Mouse (Mus musculus) liver, embryonic 14.5 days (tissue): Measurements from ENCODE around the gene Cbfb. TPM values are rescaled to one million over a fixed set of nuclear protein-coding genes. Genes with fewer than 3 reads are reported as not detected.
"Not testable (repeated sequence)": the region's sequence is repeated elsewhere in the genome, so short reads cannot be mapped to it uniquely, and the experiment has no call there.

ENCODE experiments used
- ATAC-seq: fragments of 200-750 bp; cut with Nextera tagmentation; 2 replicates; pipeline ENCODE4 v1.8.0; 2017; ENCODE audit warnings: moderate number of reproducible peaks, mild to moderate bottlenecking, moderate library complexity; ENCODE audit not compliant: insufficient read depth
- DNase-seq, 3 experiments: peaks; one replicate each; pipeline ENCODE4 v3.0.0-alpha.2; 2012 to 2013; ENCODE audit warnings: low read depth in 3 of 3, low spot score in 3 of 3
- H3K27ac ChIP-seq: fragments of 300-500 bp; sonication (generic); 2 replicates; pipeline ENCODE4 v1.5.1; 2014; ENCODE audit warnings: moderate library complexity, mild to moderate bottlenecking, control low read depth, inconsistent platforms
- H3K27me3 ChIP-seq: fragments of 300-500 bp; sonication (generic); 2 replicates; pipeline ENCODE4 v1.6.1; 2014; ENCODE audit warnings: mild to moderate bottlenecking, low read length, moderate library complexity; ENCODE audit not compliant: control insufficient read depth, insufficient read depth
- H3K36me3 ChIP-seq: fragments of 300-500 bp; sonication (generic); replicated peaks from 2 replicates; pipeline ENCODE4 v1.6.1; 2014; ENCODE audit warnings: low read depth; ENCODE audit not compliant: control insufficient read depth, insufficient read depth
- H3K4me1 ChIP-seq, 2 experiments: fragments of 200-500 bp in 1 of 2; fragments of 300-500 bp in 1 of 2; sonication (generic) in 1 of 2; replicated peaks; 2 replicates each; pipeline ENCODE4 v1.6.1; 2012 to 2014; ENCODE audit warnings: antibody characterized with exemption in 1 of 2, inconsistent platforms in 1 of 2, low read length in 1 of 2; ENCODE audit not compliant: control insufficient read depth in 2 of 2, insufficient read depth in 2 of 2
- H3K4me2 ChIP-seq: fragments of 300-500 bp; sonication (generic); 2 replicates; pipeline ENCODE4 v1.6.1; 2014; ENCODE audit warnings: low read depth, mild to moderate bottlenecking, control low read depth, moderate library complexity
- H3K4me3 ChIP-seq, 2 experiments: fragments of 200-500 bp in 1 of 2; fragments of 300-500 bp in 1 of 2; sonication (generic) in 1 of 2; 2 replicates each; pipeline ENCODE4 v1.5.1; 2012 to 2014; ENCODE audit warnings: low read depth in 2 of 2, low read length in 2 of 2, mild to moderate bottlenecking in 2 of 2, control low read depth in 1 of 2, inconsistent platforms in 1 of 2, moderate library complexity in 1 of 2; ENCODE audit not compliant: insufficient read depth in 1 of 2
- H3K9ac ChIP-seq: fragments of 300-500 bp; sonication (generic); replicated peaks from 2 replicates; pipeline ENCODE4 v1.6.1; 2014; ENCODE audit warnings: mild to moderate bottlenecking, control low read depth, moderate library complexity
- H3K9me3 ChIP-seq: fragments of 300-500 bp; sonication (generic); 2 replicates; pipeline ENCODE4 v1.6.1; 2016; ENCODE audit warnings: low read length, mixed read lengths; ENCODE audit not compliant: control insufficient read depth
- CTCF ChIP-seq: IDR thresholded peaks from 2 replicates; pipeline ENCODE4 v1.5.1; 2016; ENCODE audit warnings: antibody characterized with exemption, low read depth, control low read depth
- EP300 ChIP-seq: IDR thresholded peaks from 2 replicates; pipeline ENCODE4 v1.6.1; 2016; ENCODE audit warnings: antibody characterized with exemption, low read depth
- WGBS: fragments of 180-500 bp; shearing (Covaris S2); extraction: QIAGEN DNeasy Blood & Tissue Kit; methylation state at CpG from one replicate; pipeline ENCODE4 v1.1.7; 2014; ENCODE audit not compliant: insufficient replicate concordance; 5-methylcytosine and 5-hydroxymethylcytosine counted together
- polyA plus RNA-seq, 2 experiments: library from polyadenylated mRNA; depleted of rRNA in 1 of 2; stranded (reverse) in 1 of 2; unstranded in 1 of 2; fragments of >200 nt; fragmentation: Nextera tagmentation in 1 of 2; extraction: Ambion mirVana in 1 of 2; gene quantifications; 2 replicates each; pipeline versions ENCODE4 v1.2.1 to v1.2.3; 2012 to 2014

Gene Cbfb
- polyA plus RNA-seq, 2 experiments = 5.8 to 7.5 TPM

GRCm38 (mm10) chr8:105169582-105169981 lies 892 bp upstream of the Cbfb start:
- no peak overlapping the region for H3K9ac ChIP-seq
- no peak overlapping the region for H3K27ac ChIP-seq
- TF ChIP-seq CTCF (no peak), EP300 (no peak)
- no peaks in the 10 kb centered on the region for H3K4me1 ChIP-seq
- peaks cover 29% of the 10 kb centered on the region for H3K27me3 ChIP-seq
- 38% methylated on average over 3 of the region's 3 CpGs for WGBS
- H3K36me3 ChIP-seq = no peaks in the 10 kb centered on the region
- H3K4me2 ChIP-seq = no peak overlapping the region; the same call in 1 of the 2 replicates
- H3K4me3 ChIP-seq = no peak overlapping the region; a peak in 1 of 4 replicates
- DNase-seq (no peak), ATAC-seq (no peak)
- H3K9me3 ChIP-seq = no peaks in the 10 kb centered on the region

GRCm38 (mm10) chr8:105170041-105170380 lies 463 bp upstream of the Cbfb start:
- DNase-seq (no peak), ATAC-seq (peak; percentile 7; the same call in 1 of the 2 replicates)
- WGBS = 2% methylated on average over 5 of the region's 5 CpGs
- Histone ChIP-seq H3K4me3 (peak overlapping the region; percentile 23 to 55), H3K27me3 (peaks cover 29% of the 10 kb centered on the region), H3K4me2 (peak overlapping the region; percentile 64), H3K9me3 (no peaks in the 10 kb centered on the region), H3K9ac (no peak overlapping the region), H3K27ac (no peak overlapping the region), H3K4me1 (no peaks in the 10 kb centered on the region), H3K36me3 (no peaks in the 10 kb centered on the region)
- TF ChIP-seq CTCF = no peak
- no peak for TF ChIP-seq EP300

- Histone ChIP-seq H3K4me1 (no peaks in the 10 kb centered on the region), H3K9me3 (no peaks in the 10 kb centered on the region), H3K4me3 (peak overlapping the region; percentile 54 to 55), H3K4me2 (peak overlapping the region; percentile 64), H3K27me3 (peaks cover 29% of the 10 kb centered on the region), H3K27ac (no peak overlapping the region), H3K36me3 (no peaks in the 10 kb centered on the region), H3K9ac (peak overlapping the region; percentile 43)
- under 1% methylated on average over 91 of the region's 92 CpGs for WGBS
- no peak for TF ChIP-seq EP300
- no peak for TF ChIP-seq CTCF
- ATAC-seq = peak; percentile 36; the same call in 1 of the 2 replicates
- DNase-seq = peak in 1 of 3 experiments; percentile 13
These were observed 885 bp downstream of the Cbfb start for GRCm38 (mm10) chr8:105171116-105172002.

DNA sequence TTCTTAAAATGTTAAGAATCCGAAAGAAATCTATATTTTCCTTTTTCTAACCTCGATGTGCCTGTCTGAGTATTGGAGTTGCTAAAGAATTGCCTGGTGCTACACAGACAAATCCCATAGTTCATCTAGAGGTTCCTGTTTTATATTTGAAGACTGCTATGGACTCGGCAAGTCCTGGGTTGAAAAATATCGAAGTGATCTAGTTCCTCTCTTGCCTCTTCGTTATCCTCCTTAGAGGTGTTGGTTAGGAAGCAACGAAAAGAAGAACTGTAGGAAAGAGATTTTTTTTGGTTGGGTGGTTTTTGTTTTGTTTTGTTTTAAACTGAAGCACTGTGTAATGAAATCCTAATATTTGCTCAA lies 1.5 kb downstream of the Cbfb start:
- H3K9me3 ChIP-seq = no peaks in the 10 kb centered on the region
- ATAC-seq (no peak), DNase-seq (no peak)
- H3K9ac ChIP-seq = 0 out of 2 replicates have a peak overlapping the region, but pooled peaks have one; percentile 10
- H3K27ac ChIP-seq = no peak overlapping the region
- H3K4me3 ChIP-seq = peak overlapping the region in 1 of 2 experiments; percentile 55; a peak in 2 of 4 replicates
- H3K4me2 ChIP-seq = peak overlapping the region; percentile 64
- peaks cover 29% of the 10 kb centered on the region for H3K27me3 ChIP-seq
- TF ChIP-seq CTCF (no peak), EP300 (no peak)
- 9% methylated on average over 6 of the region's 6 CpGs for WGBS
- H3K36me3 ChIP-seq = no peaks in the 10 kb centered on the region
- H3K4me1 ChIP-seq = no peaks in the 10 kb centered on the region

GRCm38 (mm10) chr8:105175287-105175686 lies 4.8 kb downstream of the Cbfb start:
- WGBS = 77% methylated on average over 3 of the region's 3 CpGs
- H3K27ac ChIP-seq, H3K9ac ChIP-seq, H3K4me3 ChIP-seq, DNase-seq, H3K9me3 ChIP-seq, H3K4me2 ChIP-seq, H3K4me1 ChIP-seq, H3K36me3 ChIP-seq, ATAC-seq: not testable (repeated sequence)
- H3K27me3 ChIP-seq = peaks cover 19% of the 10 kb centered on the region
